8 mouse cellular contexts compared by ENCODE assay signal in genomic region chr4:145050518-145051208, GRCm38 (mm10).
DNase-seq lines count a peak whose midpoint lies in the region; ATAC-seq and TF ChIP-seq lines count a peak whose summit lies in the region.

No protein-coding gene starts in this region.

- no peak overlapping the region for H3K4me3 ChIP-seq in heart, embryonic 13.5 days
- H3K4me3 ChIP-seq in heart, embryonic 11.5 days (ENCODE audit: low read depth, low read length): no peak overlapping the region
- H3K4me3 ChIP-seq in liver, postnatal 0 days (ENCODE audit: low read depth, low read length): no peak overlapping the region

- 37% methylated on average over 8 of the region's 8 CpGs for WGBS in heart, embryonic 13.5 days
- 40% methylated on average over 8 of the region's 8 CpGs for WGBS in heart, embryonic 11.5 days (ENCODE audit: insufficient replicate concordance)
- 64% methylated on average over 8 of the region's 8 CpGs for WGBS in liver, postnatal 0 days (ENCODE audit: insufficient replicate concordance)

- H3K27me3 ChIP-seq in heart, embryonic 13.5 days (replicated peaks): no peaks in the 10 kb centered on the region
- H3K27me3 ChIP-seq in heart, embryonic 11.5 days (ENCODE audit: control insufficient read depth, insufficient read depth, low read length): no peaks in the 10 kb centered on the region
- no peaks in the 10 kb centered on the region for H3K27me3 ChIP-seq in liver, postnatal 0 days (ENCODE audit: insufficient read depth, low read length)

- H3K9ac ChIP-seq in heart, embryonic 13.5 days: no peak overlapping the region; the same call in 1 of the 2 replicates
- no peak overlapping the region for H3K9ac ChIP-seq in heart, embryonic 11.5 days (ENCODE audit: low read depth, low read length)
- H3K9ac ChIP-seq in liver, postnatal 0 days (replicated peaks): no peak overlapping the region

- DNase-seq in NIH3T3 (ENCODE audit: low read depth): peak; percentile 11
- no peak for DNase-seq in liver, postnatal 0 days
- DNase-seq in thymus, adult 18-20 months: peak; percentile 27 to 38
- no peak for DNase-seq in cerebellum, adult 8-10 months
- DNase-seq in adrenal gland, postnatal 14 days: no peak

- TF ChIP-seq EP300 in liver, postnatal 0 days (IDR thresholded peaks at IDR 0.05; ENCODE audit: low read depth): peak; percentile 11; the same call in 1 of the 2 replicates

- H3K4me2 ChIP-seq in heart, embryonic 13.5 days: no peak overlapping the region
- no peak overlapping the region for H3K4me2 ChIP-seq in heart, embryonic 11.5 days
- H3K4me2 ChIP-seq in liver, postnatal 0 days (ENCODE audit: low read depth, low read length): no peak overlapping the region

- peaks cover 49% of the 10 kb centered on the region for H3K4me1 ChIP-seq in heart, embryonic 13.5 days
- H3K4me1 ChIP-seq in heart, embryonic 11.5 days (ENCODE audit: control insufficient read depth, insufficient read depth, low read length): peaks cover 28% of the 10 kb centered on the region
- peaks cover 24% of the 10 kb centered on the region for H3K4me1 ChIP-seq in liver, postnatal 0 days (ENCODE audit: insufficient read depth)

- peak; percentile 59 for TF ChIP-seq CTCF in liver, postnatal 0 days (IDR thresholded peaks at IDR 0.05; ENCODE audit: low read depth)

- peaks cover 63% of the 10 kb centered on the region for H3K36me3 ChIP-seq in heart, embryonic 13.5 days
- H3K36me3 ChIP-seq in heart, embryonic 11.5 days (ENCODE audit: control insufficient read depth, insufficient read depth, low read length): peaks cover 2% of the 10 kb centered on the region; the same call in 1 of the 2 replicates
- peaks cover 54% of the 10 kb centered on the region for H3K36me3 ChIP-seq in liver, postnatal 0 days (replicated peaks; ENCODE audit: insufficient read depth, low read length)

- H3K27ac ChIP-seq in heart, embryonic 13.5 days (replicated peaks): peak overlapping the region; percentile 42
- H3K27ac ChIP-seq in heart, embryonic 11.5 days (ENCODE audit: low read depth, low read length): no peak overlapping the region
- H3K27ac ChIP-seq in liver, postnatal 0 days (ENCODE audit: low read depth): peak overlapping the region; percentile 5; the same call in 1 of the 2 replicates

- H3K9me3 ChIP-seq in heart, embryonic 13.5 days: no peaks in the 10 kb centered on the region
- no peaks in the 10 kb centered on the region for H3K9me3 ChIP-seq in heart, embryonic 11.5 days (replicated peaks; ENCODE audit: control insufficient read depth, low read length)
- H3K9me3 ChIP-seq in liver, postnatal 0 days (ENCODE audit: low read length): no peaks in the 10 kb centered on the region

- ATAC-seq in heart, embryonic 13.5 days (ENCODE audit: extremely low read depth, insufficient number of reproducible peaks, low FRiP score, low TSS enrichment): no peak
- ATAC-seq in heart, embryonic 11.5 days (replicated peaks; ENCODE audit: insufficient number of reproducible peaks, low FRiP score, low TSS enrichment): no peak; the same call in 1 of the 2 replicates
- ATAC-seq in granulocyte monocyte progenitor cell, adult 5-6 weeks (replicated peaks; ENCODE audit: poor library complexity, severe bottlenecking): peak; percentile 66
- ATAC-seq in liver, postnatal 0 days: peak; percentile 72

Comparison
In these comparisons a context has a peak if more than half of its experiments do, and no peak if none do; other contexts are left out.
1. ATAC-seq: peak in granulocyte monocyte progenitor cell, adult 5-6 weeks (single experiment) and liver, postnatal 0 days (single experiment); none in heart, embryonic 13.5 days (single experiment) and heart, embryonic 11.5 days (single experiment).
2. DNase-seq: peak in NIH3T3 (single experiment) and thymus, adult 18-20 months (2 of 2); none in liver, postnatal 0 days (single experiment), cerebellum, adult 8-10 months (single experiment) and adrenal gland, postnatal 14 days (single experiment).